Mouse (Mus musculus) gastrocnemius, postnatal 36 days (tissue): ENCODE results near the gene Fam120b. TPM values are rescaled to one million over a fixed set of nuclear protein-coding genes. Genes with fewer than 3 reads are reported as not detected.

Experiments
- DNase-seq, 2 experiments: peaks; one replicate each; pipeline ENCODE4 v3.0.0; 2022
- intact Hi-C: fragments of 180-260 bp; cut with DNase I; formaldehyde crosslinking; loops from one replicate; pipeline ENCODE4 v1.15.1; 2025
- long read RNA-seq, 2 experiments: library from polyadenylated mRNA; stranded (forward); transcript quantifications; one replicate each; pipeline ENCODE4 v2.0.0; 2021
- total RNA-seq, 2 experiments: library from RNA; stranded (reverse); gene quantifications; 2 replicates each; pipeline ENCODE4 v1.2.3; 2021

Fam120b gene
- 1 to 10 TPM; 7.8 to 9.9 TPM for total RNA-seq
- long read RNA-seq, experiment 1, full-length matches to known transcripts, result 2 of 15 reads
- long read RNA-seq, experiment 1, partial matches to known transcripts, result 7 of 15 reads
- long read RNA-seq, experiment 1, other reads (novel, unspliced or antisense), result 6 of 15 reads
- long read RNA-seq, experiment 2, full-length matches to known transcripts, result 6 of 14 reads
- long read RNA-seq, experiment 2, partial matches to known transcripts, result 6 of 14 reads
- long read RNA-seq, experiment 2, other reads (novel, unspliced or antisense), result 2 of 14 reads

GRCm38 (mm10) chr17:15395997-15396675 is at the start of gene Fam120b:
Gene Fam120b, plus strand, starts transcription at chr17:15396202.
- intact Hi-C loops, result loop anchor here (5.0 kb wide), 1 partner anchor 329 kb away; no protein-coding TSS in a partner anchor

GRCm38 (mm10) chr17:15350152-15350551 is 45.9 kb upstream of the Fam120b start:
- no peak for DNase-seq
- intact Hi-C loops, result no loop called here

More at GRCm38 (mm10) chr17:15395997-15396675, at the start of gene Fam120b:
- DNase-seq, result peak; percentile 75 to 80

DNA sequence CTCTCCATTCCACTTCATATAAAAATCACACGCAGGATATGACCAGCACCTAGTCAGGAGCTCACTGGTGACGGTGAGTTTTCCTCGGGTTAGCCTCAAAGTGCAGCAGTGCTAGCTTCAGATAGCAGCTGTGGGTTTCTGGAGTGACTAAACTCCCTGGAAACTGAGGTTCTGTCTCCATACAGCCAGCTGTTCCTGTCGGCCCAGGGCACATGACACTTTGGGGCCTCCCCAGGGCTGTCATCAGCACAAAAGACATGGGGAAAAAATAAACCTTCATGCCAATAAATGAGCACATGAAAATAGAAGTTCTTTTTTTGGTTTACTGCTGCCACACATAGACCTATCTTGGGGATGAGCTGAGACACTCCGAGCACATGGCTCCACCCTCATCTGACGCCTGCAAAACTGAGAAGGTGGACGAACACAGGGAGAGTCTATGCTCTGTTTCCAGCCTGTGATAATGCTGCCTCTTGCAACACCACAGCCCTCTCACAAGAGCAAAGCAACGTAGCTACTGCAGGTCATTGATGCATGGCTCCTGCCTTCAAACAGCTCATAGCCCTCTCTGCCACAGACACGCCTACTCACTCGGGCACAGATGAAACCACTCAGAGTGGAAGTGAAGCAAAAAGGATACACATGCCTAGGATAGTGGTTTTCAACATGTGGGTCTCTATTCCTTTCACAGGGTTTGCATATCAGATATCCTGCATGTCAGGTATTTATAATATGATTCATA is 43.0 kb upstream of the Fam120b start:
- intact Hi-C loops, result no loop called here
- no peak for DNase-seq

DNA sequence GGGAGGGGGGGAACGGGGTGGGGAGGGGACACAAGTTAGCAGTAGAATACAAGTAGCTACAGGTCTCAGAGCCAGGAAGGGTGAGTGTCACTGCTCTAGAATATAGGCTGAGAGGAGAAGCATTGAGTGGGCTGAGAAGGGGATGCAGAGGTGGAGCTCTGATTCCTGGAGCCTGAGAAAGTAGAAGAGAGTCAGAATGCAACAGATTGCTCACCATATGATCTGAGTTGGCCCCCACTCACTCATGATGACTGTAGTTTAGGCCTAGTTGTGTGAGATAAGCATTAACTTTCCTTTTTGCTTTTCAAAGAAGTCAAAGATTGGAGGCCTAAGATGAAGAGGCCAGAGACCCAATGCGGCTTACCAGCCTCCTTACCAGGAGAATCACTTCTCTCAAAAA is 42.0 kb upstream of the Fam120b start:
- DNase-seq, result no peak
- intact Hi-C loops, result no loop called here

DNA sequence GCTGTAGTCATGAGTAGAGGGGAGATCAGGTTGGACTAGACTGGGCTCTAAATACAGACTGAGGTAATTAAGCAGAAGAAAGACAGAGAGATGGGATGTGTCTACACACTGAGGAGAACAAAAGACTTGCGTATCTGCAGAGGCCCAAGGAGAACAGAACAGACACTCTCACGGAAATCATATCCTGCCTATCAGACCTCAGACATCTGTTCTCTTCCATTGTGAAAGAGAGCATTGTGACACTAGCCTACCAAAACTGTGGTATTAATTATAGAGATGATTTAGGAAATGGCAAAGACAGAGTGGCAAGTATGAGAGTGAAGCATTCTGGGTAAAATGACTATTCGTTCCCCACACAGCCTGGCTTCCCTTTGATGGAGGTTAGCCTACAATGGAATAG is 40.9 kb upstream of the Fam120b start:
- intact Hi-C loops, result no loop called here

GRCm38 (mm10) chr17:15356526-15356925 is 39.5 kb upstream of the Fam120b start:
- intact Hi-C loops, result no loop called here
- DNase-seq, result no peak

More for the DNA sequence above, 40.9 kb upstream of the Fam120b start:
- DNase-seq, result no peak

- intact Hi-C loops, result no loop called here
- no peak for DNase-seq
Measured at GRCm38 (mm10) chr17:15357071-15357470, 38.9 kb upstream of the Fam120b start.

DNA sequence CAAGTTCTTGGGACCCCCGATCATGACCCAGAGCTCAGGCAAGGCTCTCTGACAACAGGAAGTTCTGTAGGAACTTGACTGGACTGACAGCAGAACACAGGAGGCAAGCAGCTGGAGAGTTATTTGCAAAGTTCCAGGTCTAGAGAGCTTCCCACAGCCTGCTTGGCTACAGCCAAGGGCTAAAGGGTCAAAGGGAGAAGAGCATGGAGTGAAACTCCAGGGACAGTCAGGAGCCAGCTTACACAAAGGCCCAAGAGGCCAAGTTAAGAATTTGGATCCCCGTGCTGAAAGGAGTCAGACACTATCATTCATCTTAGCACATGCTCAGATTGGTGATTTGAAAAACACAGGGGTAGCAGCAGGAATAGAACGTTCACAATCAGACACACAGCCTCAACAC is 32.3 kb upstream of the Fam120b start:
- DNase-seq, result no peak
- intact Hi-C loops, result no loop called here

DNA sequence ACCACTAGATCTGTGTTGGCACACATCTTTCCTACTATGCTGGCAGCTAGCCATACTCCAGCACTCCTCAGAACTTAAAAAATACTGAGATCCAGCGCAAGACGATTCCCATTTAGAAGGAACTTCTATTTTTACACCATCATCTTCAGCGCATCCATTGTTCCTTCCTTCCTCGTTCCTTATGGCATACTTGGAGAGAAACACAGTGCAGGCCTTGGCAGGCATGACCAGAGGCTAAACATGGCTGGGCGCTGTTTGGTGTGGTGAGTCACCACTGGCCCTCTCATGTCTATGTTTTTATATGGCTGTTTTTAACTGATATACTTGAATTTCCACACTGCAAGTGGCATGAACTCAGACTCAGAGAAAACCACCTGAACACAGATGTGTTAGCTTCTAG is 30.4 kb upstream of the Fam120b start:
- DNase-seq, result peak in 1 of 2 experiments; percentile 18
- intact Hi-C loops, result no loop called here

GRCm38 (mm10) chr17:15370401-15370800 is 25.6 kb upstream of the Fam120b start:
- intact Hi-C loops, result loop anchor here (5.0 kb wide), 1 partner anchor 83 kb away; no protein-coding TSS in a partner anchor
- no peak for DNase-seq

DNA sequence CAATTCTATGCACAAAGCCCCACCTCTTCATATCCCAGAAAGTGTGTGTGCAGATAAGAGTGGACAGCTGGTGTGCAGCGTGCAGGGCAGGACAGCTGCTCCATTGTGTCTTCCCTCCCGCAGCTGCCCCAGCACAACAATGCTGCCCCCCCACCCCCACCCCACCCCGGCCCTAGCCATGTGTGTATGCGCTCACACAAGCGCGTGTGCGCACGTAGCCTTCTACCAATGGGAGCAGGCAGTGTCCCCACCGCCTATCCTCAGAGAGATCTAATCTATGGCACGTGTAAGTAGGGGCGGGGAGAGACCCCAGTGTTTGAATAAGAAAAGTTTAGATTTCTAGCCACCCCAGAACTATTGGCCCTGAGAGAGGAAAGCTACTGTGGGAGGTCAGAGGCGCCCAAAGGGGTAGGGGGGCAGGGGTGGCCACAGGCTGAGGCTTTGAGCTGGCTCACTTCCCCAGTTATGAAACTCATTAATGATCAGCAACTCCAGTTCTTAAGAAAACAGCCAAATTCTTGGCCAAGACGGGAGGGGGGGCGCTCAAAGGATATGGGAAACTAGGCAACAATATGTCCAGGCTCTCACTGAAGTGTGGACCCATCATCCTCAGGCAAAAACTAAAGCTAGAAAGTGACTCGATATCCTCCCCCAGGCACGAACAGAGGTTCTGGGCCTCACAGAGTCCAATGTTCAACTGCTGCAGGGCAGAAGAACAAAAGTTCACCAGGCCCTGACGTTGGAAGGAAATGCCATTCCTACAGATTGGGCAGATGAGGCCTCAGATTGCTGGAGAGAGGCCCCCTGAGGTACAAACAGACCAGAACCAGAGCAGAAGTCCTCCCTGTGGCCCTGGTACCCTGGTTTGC is 23.8 kb upstream of the Fam120b start:
- intact Hi-C loops, result loop anchor here (5.0 kb wide), 1 partner anchor 85 kb away; no protein-coding TSS in a partner anchor
- no peak for DNase-seq

DNA sequence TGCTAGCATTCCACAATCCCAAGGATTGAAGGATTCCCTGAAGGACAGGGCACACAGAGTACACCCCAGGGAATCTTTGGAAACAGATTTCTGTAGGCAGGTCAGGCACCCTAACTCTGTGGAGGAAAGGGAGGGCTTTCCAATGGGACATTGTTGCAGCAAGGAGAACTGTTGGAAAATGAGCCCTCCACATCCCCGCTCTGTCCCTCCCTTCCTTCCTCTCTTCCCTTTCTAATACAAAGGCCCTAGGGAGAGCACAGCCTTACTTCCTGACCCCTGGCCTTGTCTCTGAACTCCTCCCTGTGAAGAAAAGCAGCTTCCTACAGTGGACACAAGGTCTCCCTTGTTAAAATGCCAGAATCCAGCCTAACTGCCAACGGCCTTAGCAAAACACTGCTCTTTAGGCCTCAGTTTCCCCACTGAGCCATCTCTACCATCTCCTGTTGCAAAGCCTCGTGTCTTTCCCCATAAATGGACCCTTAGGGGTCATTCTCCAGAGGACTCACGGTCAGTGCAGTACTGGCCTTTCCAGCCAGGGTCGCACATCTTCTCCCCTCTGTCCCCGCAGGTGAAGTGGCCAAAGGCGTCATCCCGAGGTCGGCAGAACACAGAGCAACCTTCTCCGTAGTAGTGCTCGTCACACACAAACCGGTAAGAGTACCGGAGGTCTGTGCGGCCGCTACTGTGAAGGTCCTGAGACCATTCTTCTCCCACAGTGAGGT is 22.9 kb upstream of the Fam120b start:
- DNase-seq, result no peak
- intact Hi-C loops, result loop anchor here (5.0 kb wide), 1 partner anchor 86 kb away; no protein-coding TSS in a partner anchor

- no peak for DNase-seq
Measured at GRCm38 (mm10) chr17:15374321-15375141, 21.5 kb upstream of the Fam120b start.

GRCm38 (mm10) chr17:15375224-15375623 is 20.8 kb upstream of the Fam120b start:
- DNase-seq, result no peak
- intact Hi-C loops, result no loop called here

More at GRCm38 (mm10) chr17:15374321-15375141, 21.5 kb upstream of the Fam120b start:
- intact Hi-C loops, result loop anchor here (5.0 kb wide), 1 partner anchor 87 kb away; no protein-coding TSS in a partner anchor

DNA sequence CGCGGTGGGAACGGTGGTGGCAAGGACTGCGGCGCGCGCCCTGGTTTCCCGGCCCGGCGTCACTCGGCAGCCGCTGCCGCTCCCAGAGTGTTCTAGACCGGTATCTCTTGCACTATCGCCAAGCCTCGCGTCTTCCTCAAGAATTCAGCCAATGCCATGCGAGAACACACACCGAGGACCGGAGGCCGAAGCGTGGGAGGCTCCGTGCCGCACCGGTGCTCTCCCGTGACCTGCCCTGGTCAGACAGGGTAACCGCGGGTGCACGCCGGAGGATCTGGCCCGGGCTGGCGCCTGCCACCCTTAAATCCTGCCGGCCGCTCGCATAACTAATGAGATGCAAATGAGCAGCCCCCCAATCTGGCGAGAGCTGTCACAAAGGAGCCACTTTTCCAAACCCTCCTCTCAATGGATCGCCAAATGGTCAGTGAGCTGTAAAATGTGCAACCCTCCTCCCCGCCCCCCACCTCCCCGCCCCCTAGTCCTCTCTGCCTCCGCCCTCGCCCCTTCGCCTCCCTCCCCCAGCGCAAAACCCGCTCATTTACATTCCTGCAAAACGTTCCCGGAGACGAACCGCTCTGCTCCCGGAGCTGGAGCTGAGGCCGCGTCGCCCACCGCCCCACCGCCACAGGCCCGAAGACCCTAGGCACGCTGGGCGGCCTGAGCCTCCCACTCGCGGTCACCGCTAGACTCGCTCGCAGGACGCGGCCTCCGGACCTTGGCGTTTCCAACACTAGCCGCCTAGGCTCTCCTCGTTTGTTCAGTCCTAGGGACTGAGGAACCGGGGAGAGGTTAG is 20.1 kb upstream of the Fam120b start:
- DNase-seq, result peak; percentile 39 to 62
- intact Hi-C loops, result no loop called here

GRCm38 (mm10) chr17:15376494-15377181 is 19.4 kb upstream of the Fam120b start, which contains the start of gene Dll1:
Gene Dll1, minus strand, starts transcription at chr17:15376872.
- intact Hi-C loops, result loop anchor here (1.0 kb wide), 1 partner anchor 314 kb away; no protein-coding TSS in a partner anchor
- no peak for DNase-seq

- DNase-seq, result peak in 1 of 2 experiments; percentile 11
- intact Hi-C loops, result loop anchor here (1.0 to 2.0 kb wide), 2 partner anchors 195 to 316 kb away; no protein-coding TSS in a partner anchor
Measured at GRCm38 (mm10) chr17:15377901-15378300, 18.1 kb upstream of the Fam120b start.
